In the genomic region with DNA sequence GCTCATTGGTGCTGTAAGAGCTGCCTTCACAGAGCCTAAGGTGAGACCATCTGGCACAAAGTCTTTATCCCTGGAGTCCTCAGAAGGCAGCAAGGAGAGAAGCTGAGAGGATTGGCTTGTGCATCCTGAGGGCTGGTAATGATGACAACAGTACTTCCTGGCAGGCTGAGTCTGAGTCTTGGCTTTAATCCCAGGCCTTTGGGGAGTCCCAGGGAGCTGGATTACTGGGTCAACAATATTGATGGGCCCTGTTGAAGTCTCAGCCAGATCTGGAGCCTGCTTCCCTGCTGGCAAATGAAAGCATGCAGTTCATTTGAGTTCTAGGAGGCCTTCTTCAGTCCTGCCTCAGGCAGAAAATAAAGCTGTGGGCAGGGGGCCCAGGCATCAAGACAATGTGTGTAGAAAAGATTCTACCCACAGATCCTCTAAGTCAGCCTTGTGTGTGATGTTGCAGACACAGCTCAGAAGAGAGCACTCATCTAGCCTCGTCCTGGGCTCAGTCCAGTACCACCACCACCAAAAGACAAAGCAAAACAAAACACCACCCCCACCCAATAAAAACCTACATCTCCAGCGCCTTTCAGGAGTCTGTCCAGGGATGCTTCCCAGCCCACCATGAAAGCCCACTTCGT, we compare ENCODE assay signal across 10 mouse cellular contexts.
A peak's percentile ranks its signal among the peaks of the same experiment; 100 is the strongest.
DNase-seq lines count a peak whose midpoint lies in the region; ATAC-seq lines count a peak whose summit lies in the region.
"Had no signal": no experiment of that assay in that cellular context is flagged by ENCODE, and none has a peak within 500 bp of the region (broad histone marks: within the 10 kb centered on the region; RNA-seq: fewer than 3 reads in every experiment).

No protein-coding gene starts in this region.

- no peak overlapping the region for H3K4me3 ChIP-seq in forebrain, embryonic 16.5 days (replicated peaks; ENCODE audit: low read length)
- no peak overlapping the region for H3K4me3 ChIP-seq in forebrain, embryonic 15.5 days
- H3K4me3 ChIP-seq in heart, embryonic 13.5 days: no peak overlapping the region
- H3K4me3 ChIP-seq: neural tube, embryonic 12.5 days had no signal

- H3K27ac ChIP-seq in forebrain, embryonic 16.5 days (ENCODE audit: low read length): no peak overlapping the region
- H3K27ac ChIP-seq in forebrain, embryonic 15.5 days (replicated peaks): no peak overlapping the region
- 0 out of 2 replicates have a peak overlapping the region, but pooled peaks have one; percentile 2 for H3K27ac ChIP-seq in heart, embryonic 13.5 days (replicated peaks)
- H3K27ac ChIP-seq: neural tube, embryonic 12.5 days had no signal

- H3K4me1 ChIP-seq in forebrain, embryonic 16.5 days (replicated peaks; ENCODE audit: control insufficient read depth, insufficient read depth, low read length): no peaks in the 10 kb centered on the region
- no peaks in the 10 kb centered on the region for H3K4me1 ChIP-seq in forebrain, embryonic 15.5 days
- peaks cover 11% of the 10 kb centered on the region for H3K4me1 ChIP-seq in heart, embryonic 13.5 days
- H3K4me1 ChIP-seq: neural tube, embryonic 12.5 days had no signal

- H3K9ac ChIP-seq in forebrain, embryonic 16.5 days (replicated peaks; ENCODE audit: low read depth, low read length): no peak overlapping the region
- H3K9ac ChIP-seq in forebrain, embryonic 15.5 days (replicated peaks): no peak overlapping the region
- H3K9ac ChIP-seq in heart, embryonic 13.5 days: no peak overlapping the region
- H3K9ac ChIP-seq: neural tube, embryonic 12.5 days had no signal

- ATAC-seq in forebrain, embryonic 16.5 days: peak; percentile 67; the same call in 1 of the 2 replicates
- ATAC-seq in forebrain, embryonic 15.5 days (replicated peaks): no peak
- no peak for ATAC-seq in heart, embryonic 13.5 days (ENCODE audit: extremely low read depth, insufficient number of reproducible peaks, low FRiP score, low TSS enrichment)

- peak; percentile 38 for DNase-seq in ovary, postnatal 14 days (ENCODE audit: low spot score)
- no peak for DNase-seq in ovary, postnatal 10 days (ENCODE audit: low spot score)
- peak; percentile 19 for DNase-seq in lung, postnatal 36 days
- no peak for DNase-seq in layer of hippocampus, adult 9-10 months (ENCODE audit: low spot score)
- DNase-seq in thymus, postnatal 0 days (ENCODE audit: low spot score): no peak

- WGBS in forebrain, embryonic 16.5 days: 71% methylated on average over 3 of the region's 3 CpGs
- 73% methylated on average over 3 of the region's 3 CpGs for WGBS in forebrain, embryonic 15.5 days
- 67% methylated on average over 3 of the region's 3 CpGs for WGBS in heart, embryonic 13.5 days

- no peaks in the 10 kb centered on the region for H3K27me3 ChIP-seq in forebrain, embryonic 16.5 days (replicated peaks; ENCODE audit: control insufficient read depth, insufficient read depth, low read length)
- no peaks in the 10 kb centered on the region for H3K27me3 ChIP-seq in forebrain, embryonic 15.5 days
- no peaks in the 10 kb centered on the region for H3K27me3 ChIP-seq in heart, embryonic 13.5 days (replicated peaks)
- H3K27me3 ChIP-seq: CH12.LX; neural tube, embryonic 12.5 days had no signal

- no peaks in the 10 kb centered on the region for H3K36me3 ChIP-seq in forebrain, embryonic 16.5 days (ENCODE audit: control insufficient read depth, insufficient read depth)
- no peaks in the 10 kb centered on the region for H3K36me3 ChIP-seq in forebrain, embryonic 15.5 days
- H3K36me3 ChIP-seq in heart, embryonic 13.5 days: no peaks in the 10 kb centered on the region
- H3K36me3 ChIP-seq: neural tube, embryonic 12.5 days had no signal

- no peaks in the 10 kb centered on the region for H3K9me3 ChIP-seq in forebrain, embryonic 16.5 days (ENCODE audit: control insufficient read depth, low read length)
- H3K9me3 ChIP-seq in forebrain, embryonic 15.5 days: no peaks in the 10 kb centered on the region
- H3K9me3 ChIP-seq in heart, embryonic 13.5 days: no peaks in the 10 kb centered on the region
- H3K9me3 ChIP-seq: neural tube, embryonic 12.5 days had no signal

- no peak overlapping the region for H3K4me2 ChIP-seq in forebrain, embryonic 16.5 days (ENCODE audit: low read length)
- no peak overlapping the region for H3K4me2 ChIP-seq in forebrain, embryonic 15.5 days (replicated peaks)
- no peak overlapping the region for H3K4me2 ChIP-seq in heart, embryonic 13.5 days
- H3K4me2 ChIP-seq: neural tube, embryonic 12.5 days had no signal

Comparison
In these comparisons a context has a peak if more than half of its experiments do, and no peak if none do; other contexts are left out.
1. DNase-seq: peak in ovary, postnatal 14 days (single experiment) and lung, postnatal 36 days (single experiment); none in ovary, postnatal 10 days (single experiment), layer of hippocampus, adult 9-10 months (single experiment) and thymus, postnatal 0 days (single experiment).